ENCODE assay signal across 11 mouse cellular contexts in the genomic region with DNA sequence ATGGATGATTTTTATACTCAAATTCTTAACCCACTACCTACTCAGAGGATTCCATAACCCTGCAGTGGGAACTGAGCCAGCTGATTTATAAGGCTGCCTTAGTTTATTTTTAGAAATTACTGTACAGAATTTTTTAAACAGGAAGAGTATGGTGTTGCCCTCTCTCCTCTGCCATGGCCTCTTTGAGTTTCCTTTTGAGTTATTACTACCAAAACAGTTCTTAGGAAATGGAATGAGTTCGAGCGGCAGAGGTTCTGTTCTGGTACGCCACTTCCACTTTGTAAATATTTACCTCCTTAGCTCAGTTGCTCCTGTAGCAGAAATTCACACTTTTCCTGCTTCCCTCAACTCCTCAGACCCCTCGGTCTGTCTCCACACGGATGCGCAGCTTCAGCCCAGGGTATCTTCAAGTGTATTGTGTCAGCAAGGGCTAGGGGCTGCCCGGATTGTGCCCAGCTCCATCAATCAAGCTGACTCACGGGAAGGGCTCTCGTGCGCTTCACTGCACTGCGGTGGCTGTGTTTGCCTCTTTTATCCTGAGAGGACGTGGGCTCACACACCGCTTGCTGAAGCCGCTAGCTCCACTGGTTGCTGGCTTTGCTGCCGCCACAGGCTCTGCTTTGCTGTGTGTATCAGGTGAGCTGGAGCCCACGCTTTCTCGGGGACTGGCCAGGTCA. TPM values are rescaled to one million over a fixed set of nuclear protein-coding genes. Genes with fewer than 3 reads are reported as not detected.
DNase-seq lines count a peak whose midpoint lies in the region; ATAC-seq lines count a peak whose summit lies in the region.
"Had no signal": no experiment of that assay in that cellular context is flagged by ENCODE, and none has a peak within 500 bp of the region (broad histone marks: within the 10 kb centered on the region; RNA-seq: fewer than 3 reads in every experiment).

No protein-coding gene starts in this region.

- H3K9ac ChIP-seq in limb, embryonic 12.5 days (replicated peaks): no peak overlapping the region
- H3K9ac ChIP-seq: liver, embryonic 15.5 days had no signal

- no peak for ATAC-seq in limb, embryonic 12.5 days (ENCODE audit: insufficient number of reproducible peaks, insufficient read depth, low FRiP score, low TSS enrichment, low read depth)
- no peak for ATAC-seq in granulocyte monocyte progenitor cell, adult 5-6 weeks (replicated peaks; ENCODE audit: poor library complexity, severe bottlenecking)

- peak overlapping the region; percentile 25; the same call in 1 of the 2 replicates for H3K27ac ChIP-seq in limb, embryonic 12.5 days
- H3K27ac ChIP-seq in limb, embryonic 10.5 days: no peak overlapping the region
- H3K27ac ChIP-seq: liver, embryonic 15.5 days had no signal

- H3K4me2 ChIP-seq in limb, embryonic 12.5 days: no peak overlapping the region
- H3K4me2 ChIP-seq: liver, embryonic 15.5 days had no signal

- no peak overlapping the region for H3K4me3 ChIP-seq in limb, embryonic 12.5 days (replicated peaks)
- no peak overlapping the region for H3K4me3 ChIP-seq in limb, embryonic 10.5 days
- H3K4me3 ChIP-seq: liver, embryonic 15.5 days had no signal

- H3K9me3 ChIP-seq in limb, embryonic 12.5 days: no peaks in the 10 kb centered on the region
- H3K9me3 ChIP-seq in limb, embryonic 10.5 days (replicated peaks): no peaks in the 10 kb centered on the region
- H3K9me3 ChIP-seq: liver, embryonic 15.5 days had no signal

- peaks cover 65% of the 10 kb centered on the region for H3K36me3 ChIP-seq in limb, embryonic 12.5 days
- H3K36me3 ChIP-seq in limb, embryonic 10.5 days: peaks cover 76% of the 10 kb centered on the region

- H3K27me3 ChIP-seq in limb, embryonic 12.5 days: no peaks in the 10 kb centered on the region
- no peaks in the 10 kb centered on the region for H3K27me3 ChIP-seq in limb, embryonic 10.5 days (ENCODE audit: low read depth, poor library complexity, severe bottlenecking)
- H3K27me3 ChIP-seq: liver, embryonic 15.5 days had no signal

- H3K4me1 ChIP-seq in limb, embryonic 12.5 days (replicated peaks): peaks cover 19% of the 10 kb centered on the region
- peaks cover 14% of the 10 kb centered on the region; the same call in 1 of the 2 replicates for H3K4me1 ChIP-seq in limb, embryonic 10.5 days

- 87% methylated on average over 17 of the region's 17 CpGs for WGBS in limb, embryonic 12.5 days
- WGBS in limb, embryonic 10.5 days: 86% methylated on average over 17 of the region's 17 CpGs

- DNase-seq in embryo, embryonic 10 days (ENCODE audit: low spot score): peak; percentile 54
- DNase-seq in embryo, embryonic 9.5 days (ENCODE audit: extremely low spot score): no peak
- DNase-seq in limb, embryonic 10.5 days (ENCODE audit: low spot score): no peak
- peak; percentile 34 for DNase-seq in embryo, embryonic 10.5 days (ENCODE audit: low spot score)
- DNase-seq in retina, embryonic 14.5 days (ENCODE audit: low spot score): peak; percentile 37
- DNase-seq in spleen, postnatal 14 days (ENCODE audit: low spot score in 2 of 2): no peak
- DNase-seq: cerebellum, adult 8-10 months; kidney, postnatal 36 days had no signal

RNA-seq across cellular contexts. Expression of gene Bcl2l11, which starts 33.0 kb away (rescaled TPM):
- 29.9 and 33.5 TPM in 2 replicates for polyA plus RNA-seq in limb, embryonic 12.5 days (2016; fragmentation: Nextera tagmentation; extraction: Ambion mirVana)
- polyA plus RNA-seq in limb, embryonic 10.5 days (2016; fragmentation: Nextera tagmentation; extraction: Ambion mirVana): 28.4 and 35.9 TPM in 2 replicates
- total RNA-seq in granulocyte monocyte progenitor cell, adult 5-6 weeks (2014; fragmentation: Nextera tagmentation): 13.1 and 14.4 TPM in 2 replicates
- total RNA-seq in granulocyte monocyte progenitor cell, adult 5-6 weeks (2017): 12.1 and 13.4 TPM in 2 replicates

Comparison
In these comparisons a context has a peak if more than half of its experiments do, and no peak if none do; other contexts are left out.
1. DNase-seq: peak in embryo, embryonic 10 days (single experiment), embryo, embryonic 10.5 days (single experiment) and retina, embryonic 14.5 days (single experiment); none in embryo, embryonic 9.5 days (single experiment), limb, embryonic 10.5 days (single experiment) and spleen, postnatal 14 days (0 of 2).